Mouse (Mus musculus) ES-E14 (cell line): ENCODE results near the gene Kctd15.

ENCODE experiments used
- CHD2 ChIP-seq: IDR thresholded peaks from 2 replicates; pipeline ENCODE4 v1.6.1; 2014; ENCODE audit warnings: mild to moderate bottlenecking, low read depth, low read length, inconsistent platforms
- HCFC1 ChIP-seq: IDR thresholded peaks from 2 replicates; pipeline ENCODE4 v1.6.1; 2012; ENCODE audit warnings: low read length, inconsistent platforms, borderline replicate concordance; ENCODE audit not compliant: insufficient read depth
- MAFK ChIP-seq: IDR thresholded peaks from 2 replicates; pipeline ENCODE4 v1.6.1; 2014; ENCODE audit warnings: mild to moderate bottlenecking, low read depth, low read length, inconsistent platforms; ENCODE audit not compliant: insufficient read depth
- ZNF384 ChIP-seq: IDR thresholded peaks from 2 replicates; pipeline ENCODE4 v1.6.1; 2012; ENCODE audit warnings: low read depth, low read length, inconsistent platforms

- no peak for TF ChIP-seq MAFK
- no peak for TF ChIP-seq ZNF384
- no peak for TF ChIP-seq CHD2
- no peak for TF ChIP-seq HCFC1
Observed at GRCm38 (mm10) chr7:34607334-34607970, 49.1 kb downstream of the Kctd15 start.
